Mouse (Mus musculus) embryonic facial prominence, embryonic 10.5 days (tissue): Measurements from ENCODE around the gene Ercc2. TPM values are rescaled to one million over a fixed set of nuclear protein-coding genes. Genes with fewer than 3 reads are reported as not detected.

Experiments
- DNase-seq: peaks from one replicate; pipeline ENCODE4 v3.0.0-alpha.2; 2017; ENCODE audit warnings: low spot score
- H3K27ac ChIP-seq: fragments of 300-500 bp; sonication (generic); replicated peaks from 2 replicates; pipeline ENCODE4 v1.5.1; 2016; ENCODE audit warnings: mild to moderate bottlenecking
- H3K27me3 ChIP-seq: fragments of 300-500 bp; sonication (generic); replicated peaks from 2 replicates; pipeline ENCODE4 v1.6.1; 2016; ENCODE audit warnings: low read depth, mild to moderate bottlenecking; ENCODE audit not compliant: poor library complexity, severe bottlenecking
- H3K36me3 ChIP-seq: fragments of 300-500 bp; sonication (generic); replicated peaks from 2 replicates; pipeline ENCODE4 v1.6.1; 2016; ENCODE audit warnings: mild to moderate bottlenecking, moderate library complexity
- H3K4me1 ChIP-seq: fragments of 300-500 bp; sonication (generic); 2 replicates; pipeline ENCODE4 v1.6.1; 2016
- H3K4me3 ChIP-seq: fragments of 300-500 bp; sonication (generic); 2 replicates; pipeline ENCODE4 v1.5.1; 2016; ENCODE audit warnings: mild to moderate bottlenecking, moderate library complexity
- H3K9me3 ChIP-seq: fragments of 300-500 bp; sonication (generic); 2 replicates; pipeline ENCODE4 v1.6.1; 2016; ENCODE audit warnings: mild to moderate bottlenecking
- WGBS: fragments of 180-500 bp; shearing (Covaris S2); methylation state at CpG from one replicate; pipeline ENCODE4 v1.1.7; 2016; 5-methylcytosine and 5-hydroxymethylcytosine counted together
- polyA plus RNA-seq: library from polyadenylated mRNA; unstranded; fragments of >200 nt; fragmentation: Nextera tagmentation; extraction: Ambion mirVana; gene quantifications from 2 replicates; pipeline ENCODE4 v1.2.1, GENCODE M21; 2016

Ercc2 gene
- polyA plus RNA-seq: 28.1 and 28.8 TPM in 2 replicates

DNA sequence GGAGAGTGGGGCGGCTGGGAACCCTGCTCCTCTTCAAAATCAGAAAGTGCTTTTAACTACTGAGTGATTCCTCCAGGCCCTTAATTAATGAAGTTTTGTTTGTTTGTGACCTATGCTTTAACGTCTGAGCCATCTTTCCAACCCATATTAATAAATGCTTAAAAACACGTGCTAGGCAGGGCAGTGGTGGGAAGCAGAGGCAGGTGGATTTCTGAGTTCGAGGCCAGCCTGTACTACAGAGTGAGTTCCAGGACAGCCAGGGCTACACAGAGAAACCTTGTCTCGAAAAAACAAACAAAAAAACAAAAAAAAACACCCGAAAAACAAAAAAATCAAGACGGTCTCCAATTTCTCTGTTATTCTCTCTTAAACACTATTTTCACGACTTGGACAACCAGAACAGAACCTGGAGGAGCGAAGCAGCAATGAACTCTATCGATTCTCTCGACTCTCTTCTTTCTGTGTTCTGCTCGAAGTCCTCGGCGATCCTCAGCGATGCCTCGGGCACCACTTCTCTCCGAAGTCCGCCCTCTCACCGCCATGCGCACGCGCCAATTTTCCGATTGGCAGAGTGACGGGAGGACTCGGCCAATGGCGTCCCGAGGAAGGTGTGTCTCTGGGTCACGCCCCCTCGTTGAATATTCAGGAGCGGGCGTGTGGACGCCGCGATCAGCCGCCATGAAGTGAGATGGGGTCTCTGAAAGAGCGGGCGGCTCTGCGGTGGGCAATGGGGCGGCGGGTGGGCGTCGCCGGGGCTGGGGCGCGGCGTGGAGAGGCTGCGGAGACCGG lies at the start of gene Ercc2:
TSS of gene Ercc2 (plus strand) at position 634 of the 789 bp plus-strand sequence.
- H3K9me3 ChIP-seq: no peaks in the 10 kb centered on the region
- DNase-seq: peak; percentile 100
- peaks cover 15% of the 10 kb centered on the region for H3K4me1 ChIP-seq
- WGBS: 6% methylated on average over 47 of the region's 48 CpGs
- peak within 1 kb of the TSS; percentile 98 for H3K4me3 ChIP-seq
- H3K27me3 ChIP-seq: no peaks in the 10 kb centered on the region
- H3K27ac ChIP-seq: peak within 1 kb of the TSS; percentile 84
- peaks cover 42% of the 10 kb centered on the region for H3K36me3 ChIP-seq

GRCm38 (mm10) chr7:19332709-19333352 lies 49.0 kb upstream of the Ercc2 start:
- Histone ChIP-seq H3K36me3 (no peaks in the 10 kb centered on the region), H3K27ac (peak overlapping the region; percentile 84), H3K27me3 (peaks cover 39% of the 10 kb centered on the region), H3K9me3 (no peaks in the 10 kb centered on the region), H3K4me3 (peak overlapping the region; percentile 69), H3K4me1 (peaks cover 16% of the 10 kb centered on the region)
- DNase-seq: peak; percentile 68
- under 1% methylated on average over 52 of the region's 52 CpGs for WGBS

DNA sequence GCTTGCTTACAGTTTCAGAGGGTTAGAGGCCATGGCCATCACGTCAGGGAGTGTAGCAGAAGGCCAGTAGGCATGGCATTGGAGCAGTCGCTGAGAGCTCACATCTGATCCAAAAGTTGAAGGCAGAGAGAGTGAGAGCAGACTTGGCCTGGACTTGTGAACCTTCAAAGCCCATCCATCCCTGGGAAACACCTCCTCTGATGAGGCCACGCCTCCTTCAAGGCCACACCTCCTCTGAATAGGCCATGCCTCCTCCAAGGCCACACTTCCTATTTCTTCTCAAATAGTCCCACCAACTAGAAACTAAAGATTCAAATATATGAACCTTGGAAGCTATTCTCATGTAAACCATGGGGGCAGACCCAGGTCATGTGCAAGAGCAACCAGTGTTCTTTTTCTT lies 46.2 kb upstream of the Ercc2 start:
- H3K27ac ChIP-seq: no peak overlapping the region

DNA sequence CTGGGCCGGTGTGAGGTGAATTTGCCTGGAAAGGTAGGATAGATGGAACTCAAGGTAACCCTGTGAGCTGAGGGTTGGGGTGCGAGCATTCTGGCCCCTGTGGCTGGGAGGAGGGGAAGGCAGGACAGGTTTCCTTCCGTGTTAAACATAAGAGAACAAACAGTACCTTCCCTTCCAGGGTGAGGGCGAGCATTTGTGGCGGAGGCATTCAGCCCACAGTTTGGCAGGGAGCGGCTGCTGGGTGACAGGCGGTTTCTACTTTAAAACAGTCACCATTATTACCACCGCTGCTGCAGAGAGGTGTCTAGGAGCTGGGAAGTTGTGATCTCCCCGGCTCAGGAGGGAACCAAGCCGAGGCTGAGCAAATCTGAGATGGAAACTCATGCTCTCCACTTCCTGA lies 44.7 kb upstream of the Ercc2 start:
- DNase-seq: no peak
- H3K4me3 ChIP-seq: no peak overlapping the region
- no peaks in the 10 kb centered on the region for H3K9me3 ChIP-seq
- WGBS: 63% methylated on average over 10 of the region's 10 CpGs
- H3K4me1 ChIP-seq: peaks cover 30% of the 10 kb centered on the region
- peaks cover 29% of the 10 kb centered on the region for H3K27me3 ChIP-seq
- H3K36me3 ChIP-seq: no peaks in the 10 kb centered on the region
- no peak overlapping the region for H3K27ac ChIP-seq

More for the DNA sequence above, 46.2 kb upstream of the Ercc2 start:
- peaks cover 27% of the 10 kb centered on the region for H3K27me3 ChIP-seq
- no peak overlapping the region for H3K4me3 ChIP-seq
- no peaks in the 10 kb centered on the region for H3K9me3 ChIP-seq
- H3K36me3 ChIP-seq: no peaks in the 10 kb centered on the region
- DNase-seq: no peak
- peaks cover 19% of the 10 kb centered on the region for H3K4me1 ChIP-seq
- 42% methylated on average over 3 of the region's 3 CpGs for WGBS

GRCm38 (mm10) chr7:19338060-19338459 lies 43.8 kb upstream of the Ercc2 start:
- Histone ChIP-seq H3K27me3 (peaks cover 28% of the 10 kb centered on the region), H3K27ac (no peak overlapping the region), H3K9me3 (no peaks in the 10 kb centered on the region), H3K36me3 (no peaks in the 10 kb centered on the region), H3K4me3 (no peak overlapping the region), H3K4me1 (peaks cover 33% of the 10 kb centered on the region)
- DNase-seq: no peak
- 62% methylated on average over 2 of the region's 2 CpGs for WGBS

- DNase-seq: no peak
- H3K27ac ChIP-seq: no peak overlapping the region
- WGBS: 76% methylated on average over 7 of the region's 7 CpGs
These were observed 43.2 kb upstream of the Ercc2 start for GRCm38 (mm10) chr7:19338596-19338995.

GRCm38 (mm10) chr7:19341250-19341649 lies 40.6 kb upstream of the Ercc2 start:
- no peak overlapping the region for H3K27ac ChIP-seq
- peak overlapping the region; percentile 68 for H3K4me3 ChIP-seq
- H3K36me3 ChIP-seq: no peaks in the 10 kb centered on the region
- H3K9me3 ChIP-seq: no peaks in the 10 kb centered on the region
- 25% methylated on average over 10 of the region's 10 CpGs for WGBS
- no peak for DNase-seq
- peaks cover 19% of the 10 kb centered on the region for H3K27me3 ChIP-seq
- peaks cover 43% of the 10 kb centered on the region for H3K4me1 ChIP-seq

More at GRCm38 (mm10) chr7:19338596-19338995, 43.2 kb upstream of the Ercc2 start:
- H3K4me3 ChIP-seq: no peak overlapping the region
- no peaks in the 10 kb centered on the region for H3K36me3 ChIP-seq
- H3K27me3 ChIP-seq: peaks cover 28% of the 10 kb centered on the region
- peaks cover 31% of the 10 kb centered on the region for H3K4me1 ChIP-seq
- H3K9me3 ChIP-seq: no peaks in the 10 kb centered on the region

- Histone ChIP-seq H3K4me3 (peak overlapping the region; percentile 68), H3K36me3 (0 out of 2 replicates have a peak, but pooled peaks cover 1% of the 10 kb centered on the region), H3K27ac (peak overlapping the region; percentile 57; the same call in 1 of the 2 replicates), H3K27me3 (peaks cover 19% of the 10 kb centered on the region), H3K4me1 (peaks cover 46% of the 10 kb centered on the region), H3K9me3 (no peaks in the 10 kb centered on the region)
- DNase-seq: peak; percentile 58
- WGBS: 1% methylated on average over 41 of the region's 41 CpGs
These were observed 39.9 kb upstream of the Ercc2 start for GRCm38 (mm10) chr7:19341761-19342409.

DNA sequence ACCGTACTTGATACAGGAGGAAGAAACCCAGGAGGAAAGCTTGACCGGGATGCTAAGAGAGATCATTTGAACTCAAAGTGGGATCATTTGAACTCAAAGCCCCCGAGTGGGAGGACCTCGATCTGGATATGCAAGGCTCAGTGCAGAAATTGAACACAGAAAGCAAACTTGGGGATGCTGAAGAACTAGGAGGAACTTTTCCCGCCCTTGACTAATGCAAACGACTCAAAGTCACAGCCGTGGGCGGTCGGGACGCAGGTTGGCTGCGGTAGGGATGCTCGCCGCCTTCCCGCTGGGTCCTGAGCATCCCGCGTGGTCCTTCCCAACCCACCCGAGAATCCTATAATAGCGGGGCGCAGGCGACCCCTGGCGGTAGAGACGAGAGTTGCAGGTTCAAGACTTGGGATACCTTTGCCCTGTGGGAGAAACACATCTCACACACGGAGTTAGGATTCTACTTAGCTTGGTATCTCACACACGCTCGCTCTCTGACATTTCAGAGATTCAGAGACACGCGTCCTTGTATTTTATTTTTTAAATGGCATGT lies 39.3 kb upstream of the Ercc2 start:
- DNase-seq: peak; percentile 89
- under 1% methylated on average over 27 of the region's 27 CpGs for WGBS
- H3K36me3 ChIP-seq: peaks cover 5% of the 10 kb centered on the region
- peaks cover 46% of the 10 kb centered on the region for H3K4me1 ChIP-seq
- H3K9me3 ChIP-seq: no peaks in the 10 kb centered on the region
- peak overlapping the region; percentile 68 for H3K4me3 ChIP-seq
- 0 out of 2 replicates have a peak overlapping the region, but pooled peaks have one; percentile 57 for H3K27ac ChIP-seq
- H3K27me3 ChIP-seq: peaks cover 19% of the 10 kb centered on the region

DNA sequence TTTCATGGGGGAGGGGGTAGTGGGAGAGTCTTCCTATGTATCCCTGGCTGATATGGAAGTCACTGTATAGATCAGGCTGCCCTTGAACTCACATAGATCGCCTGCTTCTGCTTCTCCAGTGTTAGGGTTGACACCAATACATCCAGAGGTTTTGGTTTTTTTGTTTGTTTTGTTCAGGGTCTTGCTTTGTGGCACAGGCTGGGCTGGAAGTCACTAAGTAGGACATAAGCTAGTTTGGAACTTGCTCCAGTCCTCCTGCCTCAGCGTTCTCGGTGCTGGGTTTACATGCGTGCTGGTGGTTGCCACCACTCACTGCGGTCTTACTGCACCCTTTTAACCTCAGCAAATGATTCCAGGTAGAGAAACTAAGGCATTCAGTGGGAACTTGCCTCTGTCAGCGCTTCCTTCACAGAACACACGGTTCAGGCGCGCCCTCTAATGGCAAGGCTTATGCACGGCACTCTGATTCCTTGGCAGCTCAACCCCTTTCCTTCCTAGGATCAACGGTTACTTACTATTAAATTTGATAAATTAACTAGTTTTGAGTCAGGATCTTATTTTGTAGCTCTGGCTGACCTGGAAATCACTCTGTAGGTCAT lies 38.5 kb upstream of the Ercc2 start:
- 2% methylated on average over 11 of the region's 11 CpGs for WGBS
- Histone ChIP-seq H3K36me3 (peaks cover 12% of the 10 kb centered on the region), H3K9me3 (no peaks in the 10 kb centered on the region), H3K4me3 (peak overlapping the region; percentile 68), H3K27ac (no peak overlapping the region), H3K27me3 (peaks cover 19% of the 10 kb centered on the region), H3K4me1 (peaks cover 46% of the 10 kb centered on the region)
- DNase-seq: peak; percentile 80

- peaks cover 43% of the 10 kb centered on the region for H3K4me1 ChIP-seq
- peaks cover 19% of the 10 kb centered on the region for H3K27me3 ChIP-seq
- peaks cover 23% of the 10 kb centered on the region for H3K36me3 ChIP-seq
- H3K9me3 ChIP-seq: no peaks in the 10 kb centered on the region
- no peak for DNase-seq
- peak within 1 kb of the TSS; percentile 80 for H3K4me3 ChIP-seq
- peak within 1 kb of the TSS; percentile 95 for H3K27ac ChIP-seq
- 23% methylated on average over 12 of the region's 12 CpGs for WGBS
These were observed 37.5 kb upstream of the Ercc2 start, which contains the start of gene Ercc1 for GRCm38 (mm10) chr7:19344237-19344847. TSS of gene Ercc1 (plus strand) at chr7:19344778.
